Mouse (Mus musculus): ENCODE measurements around the gene Rab3a.

The Rab3a gene

DNA sequence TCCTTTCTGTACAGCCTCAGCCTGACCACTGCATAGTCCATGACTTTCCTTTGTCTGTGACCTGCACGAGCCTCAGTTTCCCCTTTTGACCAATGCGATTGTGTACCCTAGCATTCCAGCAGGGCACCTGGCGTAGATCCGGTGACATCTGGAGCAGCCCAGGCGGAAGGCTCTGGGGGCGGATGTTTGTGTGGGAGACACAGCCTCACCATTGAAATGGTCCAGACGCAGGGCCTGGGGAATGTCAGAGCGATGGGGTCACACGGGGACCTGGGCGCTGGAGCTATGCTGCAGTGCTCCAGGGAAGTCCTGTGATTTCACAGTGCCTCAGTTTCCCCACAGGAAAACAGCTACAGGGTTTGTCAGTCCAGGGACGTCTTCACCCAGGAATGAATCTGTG, 12.3 kb upstream of the Rab3a start:
- no peak for DNase-seq (ENCODE audit: low spot score in 2 of 2)

DNA sequence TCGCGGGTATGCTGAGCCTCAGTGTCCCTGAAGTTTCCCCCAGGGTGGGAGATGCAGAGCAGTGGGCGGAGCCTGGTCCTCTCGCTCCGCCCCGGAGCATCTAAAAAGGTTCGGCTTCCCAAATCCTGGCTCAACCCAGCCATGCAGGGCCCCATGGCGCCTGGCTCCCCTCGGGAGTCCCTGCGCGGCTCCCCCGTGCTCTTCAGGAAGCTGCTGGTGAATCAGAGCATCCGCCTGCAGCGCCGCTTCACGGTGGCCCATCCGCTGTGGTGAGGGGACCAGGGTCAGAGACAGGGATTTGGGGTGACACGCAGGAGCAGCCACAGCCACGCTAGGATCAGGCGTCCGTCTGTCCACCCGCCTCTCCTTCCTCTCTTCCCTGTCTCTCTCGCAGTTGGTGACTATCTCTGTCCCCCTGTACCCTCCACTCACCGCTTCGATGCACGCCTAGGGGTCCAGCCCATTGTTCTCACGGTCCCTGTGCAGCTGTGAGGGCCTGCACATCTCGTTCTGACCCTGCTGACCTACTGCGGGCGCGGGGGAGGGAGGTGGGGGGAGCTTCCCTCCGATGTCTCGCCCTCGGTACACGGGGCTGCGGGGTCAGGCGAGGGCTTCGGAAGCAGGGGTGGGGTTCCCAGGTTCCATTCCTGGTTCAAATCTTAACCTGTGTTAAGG, 11.4 kb upstream of the Rab3a start:
- DNase-seq (ENCODE audit: low spot score in 2 of 2), result no peak

DNA sequence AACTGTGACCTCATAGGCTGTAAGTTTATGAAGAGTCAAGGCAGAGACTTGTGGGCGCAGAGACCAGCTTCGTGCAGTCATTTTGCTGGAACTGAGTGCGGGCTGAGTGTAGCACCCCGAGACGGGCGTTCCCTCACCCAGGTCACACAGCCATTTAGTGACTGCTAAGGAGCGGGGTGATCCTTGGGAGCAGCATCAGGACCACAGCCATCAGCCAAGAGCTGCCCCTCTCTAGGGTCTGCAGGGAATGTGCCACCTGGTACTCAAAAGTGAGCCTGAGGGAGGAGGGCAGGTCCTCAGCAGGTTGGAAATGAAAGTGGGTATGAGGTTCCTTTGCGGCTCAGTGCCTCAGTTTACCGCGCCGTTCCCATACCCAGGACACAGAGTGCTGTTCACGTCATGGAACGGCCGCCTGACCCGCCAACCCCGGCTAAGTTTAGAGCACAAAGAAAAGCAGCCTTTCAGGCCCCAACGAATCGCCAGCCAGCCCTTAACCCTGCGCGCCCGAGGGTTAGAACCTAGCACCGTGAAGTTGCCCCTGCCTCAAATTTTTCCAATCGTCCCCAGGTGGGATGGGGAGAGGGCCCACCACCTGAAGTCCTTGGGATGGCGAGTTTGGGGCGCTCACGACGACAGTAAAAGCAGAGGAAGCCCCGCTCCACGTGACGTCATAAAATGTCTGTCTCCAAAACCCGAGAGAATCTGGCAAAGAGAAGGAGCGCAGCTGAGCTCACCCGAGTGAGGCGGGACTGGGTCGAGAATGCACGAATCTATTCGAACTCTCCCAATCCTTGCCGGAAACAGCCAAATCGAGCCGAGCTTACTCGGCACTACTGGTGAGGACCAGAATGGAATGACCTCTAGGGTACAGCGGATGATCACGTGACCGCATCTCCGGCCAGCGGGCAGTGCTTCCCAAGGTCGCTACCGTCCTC, 10.6 kb upstream of the Rab3a start:
- no peak for DNase-seq (ENCODE audit: low spot score in 2 of 2)

DNA sequence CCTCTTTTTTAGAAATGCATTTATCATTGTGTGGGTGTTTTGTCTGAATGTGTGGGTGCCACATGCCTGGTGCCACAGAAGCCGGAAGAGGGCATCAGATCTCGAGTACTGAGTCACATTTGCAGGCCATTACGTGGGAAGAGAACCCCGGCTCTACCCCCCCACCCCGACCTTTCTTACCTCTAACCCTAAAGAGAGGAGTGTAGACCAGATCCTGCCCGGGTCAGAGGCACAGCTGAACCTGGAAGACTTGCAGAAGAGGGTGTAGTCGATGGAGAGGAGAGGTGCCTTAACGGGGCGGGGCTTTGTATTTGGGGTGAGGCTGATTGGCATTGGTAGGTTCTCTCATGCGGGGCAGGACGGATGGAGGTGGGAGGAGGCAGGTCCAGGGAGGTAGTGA, 9.7 kb upstream of the Rab3a start:
- no peak for DNase-seq (ENCODE audit: low spot score in 2 of 2)

DNA sequence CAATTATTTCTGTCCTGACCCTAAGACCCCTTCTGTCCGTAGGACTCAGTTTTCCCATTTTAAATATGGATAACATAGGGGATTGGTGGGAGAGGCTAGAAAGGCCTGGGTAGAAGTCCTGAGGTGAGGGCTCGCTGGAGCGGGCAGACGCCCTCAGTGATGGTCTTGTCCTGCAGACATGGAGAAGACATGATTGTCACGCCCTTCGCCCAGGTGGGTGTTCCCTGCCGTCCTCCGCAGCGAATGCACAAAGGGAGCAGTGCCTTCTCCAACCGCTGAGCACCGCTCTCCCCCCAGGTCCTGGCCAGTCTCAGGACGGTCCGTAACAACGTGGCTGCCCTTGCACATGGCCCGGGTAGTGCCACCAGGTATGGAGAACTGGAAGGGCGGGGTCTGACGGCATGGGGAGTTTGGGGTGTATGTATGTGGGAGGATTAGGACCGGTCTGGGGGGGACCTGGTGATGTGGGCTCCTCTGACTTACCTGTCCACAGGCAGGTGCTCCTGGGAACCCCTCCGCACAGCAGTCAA, 8.7 kb upstream of the Rab3a start:
- DNase-seq (ENCODE audit: low spot score in 2 of 2), result no peak

DNA sequence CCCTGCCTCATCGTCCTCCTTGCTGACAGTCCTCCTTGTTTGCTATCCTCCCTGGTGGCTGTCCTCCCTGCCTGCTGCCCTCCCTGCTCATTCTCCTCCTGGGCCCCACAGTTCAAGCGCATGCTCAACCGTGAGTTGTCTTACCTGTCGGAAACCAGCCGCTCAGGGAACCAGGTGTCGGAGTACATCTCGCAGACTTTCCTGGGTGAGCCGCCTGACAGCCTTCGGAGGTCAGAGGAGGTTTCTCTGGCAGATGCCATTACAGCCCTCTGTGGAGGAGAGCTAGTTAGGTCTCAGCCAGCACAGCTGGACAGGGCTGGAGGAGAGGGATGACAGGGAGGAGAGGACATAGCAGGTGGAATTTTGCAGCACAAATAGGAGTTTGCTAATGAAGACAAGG, 7.8 kb upstream of the Rab3a start:
- DNase-seq (ENCODE audit: low spot score in 2 of 2), result no peak

DNA sequence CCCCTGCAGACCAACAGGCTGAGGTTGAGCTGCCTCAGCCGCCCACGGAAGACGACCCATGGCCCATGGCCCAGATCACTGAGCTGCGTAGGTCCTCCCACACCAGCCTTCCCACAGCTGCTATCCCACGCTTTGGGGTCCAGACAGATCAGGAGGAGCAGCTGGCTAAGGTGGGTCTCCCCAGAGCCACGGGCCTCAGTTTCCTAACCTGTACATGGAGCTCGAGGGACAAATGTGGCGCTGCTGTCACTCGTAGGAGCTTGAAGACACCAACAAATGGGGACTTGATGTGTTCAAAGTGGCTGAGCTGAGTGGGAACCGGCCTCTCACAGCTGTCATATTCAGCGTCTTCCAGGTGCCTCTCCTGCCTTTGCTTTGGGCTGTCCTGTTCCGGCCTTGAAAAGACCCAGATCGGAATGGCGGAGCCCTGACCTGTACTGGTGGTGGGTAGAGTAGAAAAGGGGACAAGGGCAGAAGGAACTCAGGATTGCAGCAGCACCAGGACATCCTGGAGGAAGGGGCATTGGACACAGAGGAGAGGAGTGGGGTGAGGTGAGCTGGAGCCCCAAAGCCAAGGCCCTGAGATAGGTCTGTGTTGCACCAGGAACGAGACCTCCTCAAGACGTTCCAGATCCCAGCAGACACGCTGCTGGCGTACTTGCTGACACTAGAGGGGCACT, 7.1 kb upstream of the Rab3a start:
- DNase-seq (ENCODE audit: low spot score in 2 of 2), result no peak

DNA sequence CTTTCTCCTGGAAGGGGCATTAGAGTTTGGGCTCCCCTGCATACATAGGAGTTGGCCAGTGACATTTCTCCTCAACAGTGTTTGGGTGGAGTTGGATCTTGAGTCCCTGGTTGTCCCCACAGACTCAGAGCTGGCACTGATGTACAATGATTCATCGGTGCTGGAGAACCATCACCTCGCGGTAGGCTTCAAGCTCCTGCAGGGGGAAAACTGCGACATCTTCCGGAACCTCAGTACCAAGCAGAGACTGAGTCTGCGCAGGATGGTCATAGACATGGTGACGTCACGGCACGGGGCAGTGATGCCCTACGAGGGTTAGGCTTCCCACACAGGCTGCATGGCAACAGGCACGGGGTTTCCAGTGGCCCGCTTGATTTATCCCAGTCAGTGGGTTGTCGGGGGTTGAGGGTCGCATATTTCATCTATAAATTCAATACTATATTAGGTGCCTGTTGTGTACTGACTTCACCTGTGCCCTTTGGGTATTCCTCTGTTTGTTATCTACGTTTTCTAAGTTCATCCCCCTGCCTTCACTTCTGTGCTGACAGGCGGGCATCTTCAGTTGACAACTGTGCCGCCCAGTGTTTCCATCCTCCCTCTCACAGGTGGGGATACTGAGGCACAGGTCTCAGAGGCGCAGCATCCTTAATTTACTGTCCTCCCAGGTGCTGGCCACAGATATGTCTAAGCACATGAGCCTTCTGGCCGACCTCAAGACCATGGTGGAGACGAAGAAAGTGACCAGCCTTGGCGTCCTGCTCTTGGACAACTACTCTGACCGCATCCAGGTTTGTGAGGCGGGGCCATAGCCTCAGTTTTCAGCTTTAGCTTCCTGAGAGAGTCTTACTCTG, 6.0 kb upstream of the Rab3a start:
- no peak for DNase-seq (ENCODE audit: low spot score in 2 of 2)

DNA sequence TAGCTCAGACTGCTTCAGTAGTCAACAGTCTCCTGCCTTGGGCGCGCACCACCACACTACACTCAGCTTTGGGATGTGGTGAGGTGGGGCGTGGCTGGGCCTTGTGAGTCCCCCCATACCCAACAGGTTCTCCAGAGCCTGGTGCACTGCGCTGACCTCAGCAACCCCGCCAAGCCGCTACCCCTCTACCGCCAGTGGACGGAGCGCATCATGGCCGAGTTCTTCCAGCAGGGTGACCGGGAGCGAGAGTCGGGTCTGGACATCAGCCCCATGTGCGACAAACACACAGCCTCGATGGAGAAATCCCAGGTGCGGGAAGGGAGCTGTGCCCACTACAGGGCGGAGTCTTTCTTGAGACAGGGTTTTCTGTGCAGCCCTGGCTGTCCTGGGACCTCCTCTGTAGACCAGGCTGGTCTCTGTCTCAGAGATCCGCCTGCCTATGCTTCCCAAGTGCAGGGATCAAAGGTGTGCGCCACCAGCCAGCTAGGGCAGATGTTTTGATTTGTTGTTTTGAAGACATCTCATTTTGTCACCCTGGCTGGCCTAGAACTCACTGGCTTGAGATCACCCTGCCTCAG, 5.3 kb upstream of the Rab3a start:
- DNase-seq (ENCODE audit: low spot score in 2 of 2), result no peak

DNA sequence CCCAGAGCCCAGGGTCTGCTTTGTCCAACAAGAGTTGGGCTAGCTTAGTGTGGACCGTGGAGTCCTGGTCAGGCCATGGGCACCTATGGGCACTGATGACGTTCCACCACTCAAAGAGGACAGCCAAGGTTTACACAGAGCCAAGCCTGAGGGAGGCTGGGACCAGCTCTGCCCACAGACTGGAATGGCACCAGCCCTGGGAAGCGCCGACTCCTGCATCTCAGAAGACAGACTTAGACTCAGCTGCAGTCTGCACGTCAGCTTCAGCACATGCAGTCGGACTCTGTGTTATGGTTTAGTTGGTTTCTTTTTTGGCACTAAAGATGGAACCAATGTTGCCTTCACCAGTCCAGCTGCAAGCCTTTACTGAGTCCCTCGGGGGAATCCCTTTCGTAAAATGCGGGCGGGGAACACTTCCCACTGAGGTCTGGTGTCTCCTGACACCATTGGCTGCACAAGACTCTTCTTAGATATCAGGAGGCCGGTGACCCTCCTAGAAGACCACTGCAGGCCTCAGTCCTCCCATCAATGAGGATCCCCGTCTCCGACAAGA, 4.3 kb upstream of the Rab3a start:
- DNase-seq (ENCODE audit: low spot score in 2 of 2), result no peak

DNA sequence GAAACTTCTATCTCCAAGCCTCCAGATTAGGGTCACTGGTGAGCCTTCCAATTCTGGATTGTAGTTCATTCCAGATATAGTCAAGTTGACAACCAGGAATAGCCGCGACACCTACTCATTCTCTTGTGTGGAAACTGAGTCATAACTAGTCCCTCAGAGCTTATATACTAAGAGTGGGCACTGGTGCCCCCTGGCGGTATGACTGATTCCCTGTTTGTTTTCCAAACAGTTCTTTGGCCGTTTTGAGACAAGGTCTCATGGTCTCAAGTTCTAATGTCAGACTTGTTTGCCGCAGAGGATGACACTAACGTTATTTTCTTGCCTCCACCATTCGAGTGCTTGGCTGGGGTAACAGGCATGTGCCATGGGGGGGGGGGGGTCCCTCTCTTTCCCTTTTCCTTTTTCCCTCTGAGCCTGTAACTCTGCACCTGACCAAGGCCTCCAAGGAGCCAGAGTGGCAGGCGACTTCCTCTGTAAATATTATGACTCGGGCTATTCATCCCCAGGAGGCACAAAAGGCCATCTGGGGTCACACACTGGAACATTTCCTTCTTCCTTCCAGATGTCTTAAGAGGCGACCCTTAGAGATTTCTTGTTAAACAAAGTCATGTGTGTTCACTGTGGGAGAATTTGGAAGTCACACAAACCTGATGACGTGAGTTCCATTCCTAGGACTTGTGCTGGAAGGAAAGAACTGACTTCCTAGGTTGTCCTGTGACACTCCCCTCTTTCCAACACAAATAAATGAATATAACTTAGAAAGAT, 2.3 kb upstream of the Rab3a start:
- DNase-seq (ENCODE audit: low spot score in 2 of 2), result peak; percentile 60 to 81

DNA sequence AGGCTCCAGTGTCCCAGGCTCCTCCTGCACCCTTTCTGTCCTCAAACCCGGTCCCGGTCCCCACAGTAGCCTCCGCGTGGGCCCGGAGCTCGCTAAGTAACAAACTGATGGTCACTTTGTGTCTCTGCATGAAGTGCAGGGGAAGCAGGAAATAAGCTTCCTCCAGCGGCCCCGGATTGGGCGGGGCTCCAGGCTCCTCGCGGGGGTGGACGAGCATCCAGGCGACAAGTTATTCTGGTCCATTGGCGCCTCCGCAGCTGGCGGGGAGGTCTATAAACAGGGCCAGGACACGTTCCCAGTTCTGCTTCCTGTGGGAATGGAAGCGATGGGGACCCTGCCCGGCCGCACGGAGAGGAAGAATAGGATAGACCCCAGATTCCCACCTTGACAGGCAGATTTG, 1.3 kb upstream of the Rab3a start:
- DNase-seq (ENCODE audit: low spot score in 2 of 2), result peak; percentile 50 to 53

DNA sequence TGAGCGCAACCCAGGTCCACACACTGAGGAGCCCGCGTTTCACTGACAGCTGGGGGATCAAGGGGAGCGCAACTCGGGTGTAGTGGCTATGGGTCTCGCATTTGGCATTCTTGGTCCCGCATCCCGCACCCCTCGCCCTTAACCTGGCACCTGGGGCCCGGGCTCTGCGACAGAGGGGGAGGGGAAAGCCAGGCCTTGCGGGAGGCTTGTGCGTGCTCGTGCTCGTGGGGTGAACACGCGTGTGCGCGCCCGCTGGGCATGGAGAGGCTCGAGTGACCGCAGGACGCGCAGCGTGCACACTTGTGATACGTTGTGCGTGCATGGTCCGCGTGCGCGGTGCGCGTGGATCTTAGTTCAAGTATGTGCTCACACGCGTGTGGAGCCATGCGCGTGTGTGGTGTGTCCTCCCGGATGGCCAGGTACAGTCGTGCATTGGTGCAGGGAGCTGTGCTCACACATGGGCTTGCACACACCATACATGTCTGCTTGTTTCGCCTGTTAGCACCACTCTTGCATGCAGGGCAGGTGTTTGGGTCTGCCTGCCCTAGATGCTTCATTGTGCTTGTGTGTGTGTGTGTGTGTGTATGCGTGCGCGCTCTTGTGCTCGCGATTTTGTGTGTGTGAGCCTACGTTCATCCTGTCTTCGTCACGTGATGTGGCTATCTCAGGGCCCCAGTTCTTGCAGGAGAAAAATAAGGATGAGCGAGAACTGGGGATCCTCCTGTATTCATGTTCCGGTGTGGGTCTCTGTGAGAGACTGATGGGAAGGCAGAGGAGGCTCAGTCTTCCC, 587 bp downstream of the Rab3a start:
- DNase-seq (ENCODE audit: low spot score in 2 of 2), result no peak

DNA sequence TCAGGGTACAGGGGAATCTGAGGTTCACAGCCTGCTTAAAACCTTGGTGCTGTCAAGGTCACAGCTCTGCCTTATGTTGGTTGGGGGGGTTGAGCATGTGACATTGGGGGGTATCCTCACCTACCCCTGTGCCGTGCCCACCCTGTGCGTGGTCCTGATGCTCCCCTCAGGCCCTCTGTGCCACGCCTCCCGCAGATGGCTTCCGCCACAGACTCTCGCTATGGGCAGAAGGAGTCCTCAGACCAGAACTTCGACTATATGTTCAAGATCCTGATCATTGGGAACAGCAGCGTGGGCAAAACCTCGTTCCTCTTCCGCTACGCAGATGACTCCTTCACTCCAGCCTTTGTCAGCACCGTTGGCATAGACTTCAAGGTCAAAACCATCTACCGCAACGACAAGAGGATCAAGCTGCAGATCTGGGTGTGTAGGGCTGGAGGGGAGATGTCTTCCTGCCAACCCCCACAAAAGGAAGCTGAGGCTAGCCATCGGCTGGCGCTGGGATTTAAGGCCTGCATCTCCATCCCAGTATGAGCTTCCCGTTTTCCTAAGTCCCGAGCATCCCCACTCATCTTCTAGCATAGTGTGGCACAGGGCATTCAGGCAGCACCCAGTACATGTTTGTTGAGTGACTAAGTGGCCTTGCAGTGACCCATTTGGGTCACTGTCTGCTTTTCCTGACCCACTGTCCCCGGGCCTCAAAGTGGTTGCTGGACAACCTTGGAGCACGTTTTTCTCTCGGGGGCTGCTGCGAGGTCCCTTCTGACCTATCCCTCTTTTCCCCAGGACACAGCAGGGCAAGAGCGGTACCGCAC, 1.4 kb downstream of the Rab3a start:
- no peak for DNase-seq (ENCODE audit: low spot score in 2 of 2)

DNA sequence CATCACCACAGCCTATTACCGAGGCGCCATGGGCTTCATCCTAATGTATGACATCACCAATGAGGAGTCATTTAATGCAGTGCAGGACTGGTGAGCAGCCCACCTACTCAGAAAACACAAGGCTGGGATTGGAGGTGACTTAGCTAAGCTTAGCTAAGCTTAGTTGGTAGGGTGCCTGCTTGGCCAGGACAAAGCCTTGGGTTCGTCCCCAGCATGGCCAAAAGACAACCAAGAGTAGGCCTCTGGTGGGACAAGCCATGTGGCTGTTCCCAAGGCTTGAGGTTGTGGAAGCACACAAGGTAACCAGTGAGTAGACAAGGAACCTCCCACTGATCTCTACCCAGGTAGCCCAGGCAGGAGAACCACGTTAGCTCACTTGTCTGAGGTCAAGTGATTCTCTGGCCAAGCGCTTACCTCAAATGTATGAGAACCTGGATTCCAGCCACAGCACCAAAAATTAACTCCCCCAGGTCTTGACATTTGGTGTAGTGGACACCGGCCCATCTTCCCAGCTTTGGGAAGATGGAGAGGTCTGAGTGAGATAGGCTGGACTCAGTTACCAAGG, 2.1 kb downstream of the Rab3a start:
- DNase-seq (ENCODE audit: low spot score in 2 of 2), result no peak

DNA sequence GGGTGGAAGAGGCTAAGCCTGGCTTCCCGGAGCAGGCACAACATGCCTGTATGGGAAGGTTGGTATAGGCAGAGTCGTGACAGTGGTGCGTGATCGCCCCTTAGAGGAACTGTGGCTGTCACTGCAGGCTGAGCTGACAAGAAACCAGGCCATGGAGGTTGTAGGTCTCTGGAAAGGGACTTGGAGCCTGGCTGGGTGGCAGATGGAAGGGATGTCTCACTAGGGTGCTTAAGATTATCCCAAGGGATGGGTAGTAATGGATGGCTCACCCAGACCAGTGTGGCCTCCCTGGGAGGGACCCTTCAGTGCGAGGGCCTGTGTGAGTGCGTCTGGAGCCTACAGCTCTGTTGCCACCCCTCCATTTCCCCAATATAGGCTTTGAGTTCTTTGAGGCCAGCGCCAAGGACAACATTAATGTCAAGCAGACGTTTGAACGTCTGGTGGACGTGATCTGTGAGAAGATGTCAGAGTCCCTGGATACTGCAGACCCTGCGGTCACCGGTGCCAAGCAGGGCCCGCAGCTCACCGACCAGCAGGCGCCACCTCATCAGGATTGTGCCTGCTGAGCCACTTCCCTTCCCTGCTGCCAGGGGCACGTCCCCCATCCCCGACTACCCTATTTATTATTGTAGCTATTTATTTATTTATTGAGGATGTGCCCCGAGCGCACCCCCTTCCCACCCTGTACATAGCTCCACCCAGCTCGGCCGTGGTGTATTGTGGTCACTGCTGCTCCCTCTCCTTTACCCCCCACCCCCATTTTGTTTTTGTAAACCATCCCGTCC, 3.2 kb downstream of the Rab3a start:
- DNase-seq (ENCODE audit: low spot score in 2 of 2), result no peak

DNA sequence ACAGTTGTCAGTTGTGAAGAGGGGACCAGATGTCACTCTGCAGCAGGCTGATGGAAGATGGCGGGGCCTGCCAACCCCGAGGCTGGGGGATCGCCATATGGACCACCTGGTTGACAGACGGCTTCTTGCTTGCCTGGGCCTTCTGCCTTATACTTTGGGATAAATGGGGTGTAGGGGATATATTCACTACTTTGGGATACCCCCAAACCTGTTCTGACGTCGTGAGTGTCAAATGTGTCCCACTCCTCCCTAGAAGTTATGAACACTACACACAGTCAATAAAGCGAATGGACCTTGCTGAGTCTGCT, 3.8 kb downstream of the Rab3a start:
- DNase-seq (ENCODE audit: low spot score in 2 of 2), result no peak
